Mouse (Mus musculus) embryo, embryonic 11.5 days (tissue): ENCODE measurements around the gene Smim24.

Source experiments
- DNase-seq: peaks from one replicate; pipeline ENCODE4 v3.0.0-alpha.2; 2012; ENCODE audit warnings: low read depth, low spot score

The Smim24 gene

DNA sequence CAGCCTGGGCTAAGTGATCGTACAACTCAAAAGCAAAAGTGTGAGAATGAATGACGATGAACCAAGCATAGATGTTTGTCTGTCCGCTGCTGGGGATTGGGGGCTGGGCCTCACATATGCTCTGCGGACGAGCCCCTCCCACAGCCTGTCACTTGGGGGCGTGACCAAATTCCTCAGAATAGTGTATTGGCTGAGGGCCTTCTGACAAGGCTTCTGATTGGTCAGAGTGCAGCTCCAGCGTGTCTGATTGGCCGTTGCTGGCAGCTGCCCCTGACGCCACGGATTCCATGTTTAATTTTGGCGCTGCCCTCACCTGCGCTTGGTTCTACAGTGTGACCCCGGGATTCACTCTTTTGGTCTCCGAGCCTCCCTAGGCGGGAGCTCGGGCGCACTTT is 40.0 kb downstream of the Smim24 start:
- peak; percentile 79 for DNase-seq

DNA sequence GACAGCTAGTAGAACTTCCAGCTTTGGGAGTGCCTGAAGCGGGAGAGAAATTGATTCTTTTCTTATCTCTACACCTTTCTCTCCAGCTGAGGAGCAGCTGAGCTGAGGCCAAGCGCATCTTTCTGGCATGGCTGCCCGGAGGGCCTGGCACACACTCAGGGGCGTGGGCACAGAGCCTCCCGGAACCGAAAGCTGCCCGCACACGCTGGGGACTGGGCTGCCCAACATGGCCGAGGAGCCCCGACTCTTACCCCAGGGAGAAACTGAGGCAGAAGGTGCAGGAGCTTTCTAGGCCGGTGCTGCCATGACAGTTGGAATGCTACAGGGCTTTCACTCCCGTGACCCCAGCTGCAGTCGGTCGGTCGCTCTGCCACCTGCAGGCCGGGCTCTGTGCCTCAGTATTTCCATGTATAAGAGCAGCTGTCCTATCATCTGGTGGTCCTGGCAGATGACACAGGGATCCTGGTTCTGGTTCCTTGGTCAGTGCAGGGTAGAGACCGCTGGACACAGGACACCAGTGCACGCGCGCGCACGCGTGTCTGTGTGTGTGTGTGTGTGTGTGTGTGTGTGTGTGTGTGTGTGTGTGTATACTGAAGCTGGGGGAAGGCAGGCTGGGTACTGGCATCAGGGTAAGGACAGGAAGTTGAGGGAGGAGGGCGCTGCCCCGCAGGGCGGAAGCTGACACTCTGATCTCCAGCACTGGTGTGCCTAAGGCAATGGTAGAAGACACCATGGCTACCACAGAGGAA is 40.9 kb downstream of the Smim24 start:
- DNase-seq = no peak

DNA sequence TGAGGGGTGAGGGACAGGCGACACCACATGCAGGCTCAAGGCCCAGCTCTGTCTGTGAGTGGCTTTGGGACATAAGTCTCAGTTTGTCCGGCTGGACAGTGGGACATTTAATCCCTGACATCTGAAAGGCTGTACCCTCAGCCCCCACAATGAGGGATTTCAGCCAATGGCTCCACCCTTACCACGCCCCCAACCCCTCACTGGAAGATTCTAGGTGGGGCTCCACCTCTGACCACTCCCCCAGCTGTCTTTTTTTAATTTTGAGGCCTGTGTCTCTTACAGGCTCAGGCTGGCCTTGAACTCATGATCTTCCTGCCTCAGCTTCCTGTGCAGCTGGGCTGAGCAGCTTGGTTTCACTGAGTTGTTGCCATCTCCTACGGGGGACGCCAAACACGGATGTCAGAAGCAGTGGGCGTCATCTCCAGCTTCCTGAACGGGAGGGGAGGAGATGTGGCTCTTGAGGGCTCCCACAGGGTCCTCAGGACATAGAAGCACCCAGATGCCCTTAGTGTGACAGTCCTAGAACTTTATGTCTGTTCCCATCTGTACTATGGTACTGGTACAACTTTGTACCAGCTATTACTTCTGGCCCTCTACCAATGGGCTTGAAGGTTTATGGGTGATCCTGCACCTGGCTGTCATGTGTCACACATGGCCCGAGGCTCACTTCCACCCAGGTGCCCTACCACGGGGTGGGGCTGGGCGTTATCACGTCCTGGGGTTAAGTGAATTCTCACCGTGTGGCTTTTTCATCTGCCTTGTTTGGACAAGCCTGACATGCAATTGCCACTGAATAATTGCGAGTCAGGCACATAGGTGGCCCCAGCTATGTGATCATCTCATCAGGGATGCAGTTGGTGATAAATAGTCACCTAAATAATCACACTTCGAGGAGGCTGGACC is 41.8 kb downstream of the Smim24 start:
- no peak for DNase-seq

- no peak for DNase-seq
Observed at GRCm38 (mm10) chr10:81435436-81435835, 42.6 kb downstream of the Smim24 start.

GRCm38 (mm10) chr10:81441019-81441418 is 48.2 kb downstream of the Smim24 start:
- no peak for DNase-seq
